Mouse (Mus musculus) stomach, postnatal 0 days (tissue): ENCODE measurements around the gene Kifc3.

Experiments used
- CTCF ChIP-seq: IDR thresholded peaks from 2 replicates; pipeline ENCODE4 v1.5.1; 2016; ENCODE audit warnings: antibody characterized with exemption, low read depth, mild to moderate bottlenecking, moderate library complexity
- EP300 ChIP-seq: optimal IDR thresholded peaks from 2 replicates; pipeline ENCODE3; 2016; ENCODE audit warnings: antibody characterized with exemption

- TF ChIP-seq CTCF, result no peak
- no peak for TF ChIP-seq EP300
Measured at GRCm38 (mm10) chr8:95242099-95242825, 39.6 kb upstream of the Kifc3 start.
